Mouse (Mus musculus) adipocyte (in vitro differentiated cells): ENCODE results near the gene Prkn.

ENCODE experiments used
- DNase-seq: peaks from one replicate; pipeline ENCODE4 v3.0.0-alpha.2; 2016; ENCODE audit warnings: low spot score

Prkn gene

GRCm38 (mm10) chr17:11740716-11741115 lies 900.5 kb downstream of the Prkn start:
- DNase-seq: no peak

- no peak for DNase-seq
Measured at GRCm38 (mm10) chr17:11741161-11741560, 901.0 kb downstream of the Prkn start.

GRCm38 (mm10) chr17:11751251-11751650 lies 911.1 kb downstream of the Prkn start:
- DNase-seq: no peak

GRCm38 (mm10) chr17:11752686-11753085 lies 912.5 kb downstream of the Prkn start:
- no peak for DNase-seq

GRCm38 (mm10) chr17:11765117-11765516 lies 924.9 kb downstream of the Prkn start:
- no peak for DNase-seq

GRCm38 (mm10) chr17:11765581-11765980 lies 925.4 kb downstream of the Prkn start:
- DNase-seq: no peak

GRCm38 (mm10) chr17:11767301-11767700 lies 927.1 kb downstream of the Prkn start:
- DNase-seq: no peak

GRCm38 (mm10) chr17:11768345-11768744 lies 928.2 kb downstream of the Prkn start:
- no peak for DNase-seq

GRCm38 (mm10) chr17:11768971-11769370 lies 928.8 kb downstream of the Prkn start:
- DNase-seq: no peak

- no peak for DNase-seq
Measured at GRCm38 (mm10) chr17:11769513-11769912, 929.3 kb downstream of the Prkn start.

- DNase-seq: no peak
Measured at GRCm38 (mm10) chr17:11779547-11779946, 939.4 kb downstream of the Prkn start.

GRCm38 (mm10) chr17:11780005-11780404 lies 939.8 kb downstream of the Prkn start:
- no peak for DNase-seq

GRCm38 (mm10) chr17:11780805-11781481 lies 940.8 kb downstream of the Prkn start:
- no peak for DNase-seq

GRCm38 (mm10) chr17:11788270-11788936 lies 948.2 kb downstream of the Prkn start:
- no peak for DNase-seq

GRCm38 (mm10) chr17:11795979-11796378 lies 955.8 kb downstream of the Prkn start:
- no peak for DNase-seq

GRCm38 (mm10) chr17:11801226-11801625 lies 961.0 kb downstream of the Prkn start:
- no peak for DNase-seq

- no peak for DNase-seq
Measured at GRCm38 (mm10) chr17:11807280-11807679, 967.1 kb downstream of the Prkn start.

- DNase-seq: no peak
Measured at GRCm38 (mm10) chr17:11817886-11818285, 977.7 kb downstream of the Prkn start.

GRCm38 (mm10) chr17:11819506-11819905 lies 979.3 kb downstream of the Prkn start:
- DNase-seq: no peak

- DNase-seq: no peak
Measured at GRCm38 (mm10) chr17:11820757-11821156, 980.6 kb downstream of the Prkn start.

- no peak for DNase-seq
Measured at GRCm38 (mm10) chr17:11829501-11829900, 989.3 kb downstream of the Prkn start.

- DNase-seq: no peak
Measured at GRCm38 (mm10) chr17:11837121-11837520, 996.9 kb downstream of the Prkn start.

- DNase-seq: no peak
Measured at GRCm38 (mm10) chr17:11844436-11844835, 1004.3 kb downstream of the Prkn start.

- DNase-seq: no peak
Measured at GRCm38 (mm10) chr17:11844989-11845388, 1004.8 kb downstream of the Prkn start.
